Mouse (Mus musculus) ES-Bruce4 (cell line): ENCODE results near the gene Wnt8b.

Source experiments
- CTCF ChIP-seq: IDR thresholded peaks from one replicate; pipeline ENCODE4 v1.8.1; 2011; ENCODE audit warnings: low read depth, low read length
- EP300 ChIP-seq: IDR thresholded peaks from 2 replicates; pipeline ENCODE4 v1.6.1; 2011; ENCODE audit warnings: low read depth, low read length; ENCODE audit not compliant: insufficient read depth
- POLR2A ChIP-seq: IDR thresholded peaks from one replicate; pipeline ENCODE4 v1.8.1; 2011; ENCODE audit warnings: low read length; ENCODE audit not compliant: insufficient read depth

DNA sequence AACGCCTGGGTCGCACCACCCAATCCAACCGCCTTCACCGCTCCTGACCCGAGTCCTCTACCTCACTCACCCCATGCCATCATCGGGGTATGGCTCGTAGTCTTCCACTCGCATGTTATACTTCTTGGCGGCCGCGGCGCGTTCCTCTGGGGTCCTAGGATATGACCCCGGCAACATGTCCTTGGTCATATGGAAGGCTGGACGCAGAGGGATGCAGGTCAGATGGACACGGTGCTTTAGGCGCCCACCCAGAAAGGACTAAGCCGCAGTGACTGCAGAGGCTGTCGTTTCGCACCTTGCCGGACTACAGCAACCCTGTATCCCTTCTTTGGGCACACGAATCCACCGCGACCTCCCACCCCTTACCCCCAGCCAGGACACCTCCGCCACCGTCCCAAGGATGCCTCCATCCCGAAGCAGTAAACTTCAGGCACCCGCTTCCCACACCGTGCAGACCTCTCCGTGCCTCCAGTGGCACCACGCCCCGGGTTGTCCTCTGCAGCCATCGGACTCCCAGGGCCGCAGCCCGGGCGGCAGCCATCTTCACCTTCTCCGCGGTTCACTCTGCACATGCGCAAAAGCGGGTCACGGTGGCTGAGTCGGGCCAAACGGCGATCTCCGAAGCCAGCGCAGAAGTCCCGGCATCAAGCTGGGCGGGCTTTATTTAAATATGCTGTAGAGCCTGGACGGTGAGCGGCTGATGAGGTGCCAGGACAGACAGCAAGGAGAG lies 61.8 kb downstream of the Wnt8b start, which contains the start of gene Ndufb8:
- TF ChIP-seq POLR2A (peak; percentile 55), CTCF (no peak), EP300 (0 out of 2 replicates have a peak, but pooled peaks have one; percentile 34)
